Mouse (Mus musculus) embryonic facial prominence, embryonic 10.5 days (tissue): ENCODE measurements at regions not wholly inside any gene's neighbourhood (a gene's known extent, or its start where the extent isn't known, plus 50 kb on each side); places are given as distances from the start of the nearest gene placed in this dataset.

ENCODE experiments used
- DNase-seq: peaks from one replicate; pipeline ENCODE4 v3.0.0-alpha.2; 2017; ENCODE audit warnings: low spot score
- H3K27ac ChIP-seq: fragments of 300-500 bp; sonication (generic); replicated peaks from 2 replicates; pipeline ENCODE4 v1.5.1; 2016; ENCODE audit warnings: mild to moderate bottlenecking
- H3K27me3 ChIP-seq: fragments of 300-500 bp; sonication (generic); replicated peaks from 2 replicates; pipeline ENCODE4 v1.6.1; 2016; ENCODE audit warnings: low read depth, mild to moderate bottlenecking; ENCODE audit not compliant: poor library complexity, severe bottlenecking
- H3K36me3 ChIP-seq: fragments of 300-500 bp; sonication (generic); replicated peaks from 2 replicates; pipeline ENCODE4 v1.6.1; 2016; ENCODE audit warnings: mild to moderate bottlenecking, moderate library complexity
- H3K4me1 ChIP-seq: fragments of 300-500 bp; sonication (generic); 2 replicates; pipeline ENCODE4 v1.6.1; 2016
- H3K4me3 ChIP-seq: fragments of 300-500 bp; sonication (generic); 2 replicates; pipeline ENCODE4 v1.5.1; 2016; ENCODE audit warnings: mild to moderate bottlenecking, moderate library complexity
- H3K9me3 ChIP-seq: fragments of 300-500 bp; sonication (generic); 2 replicates; pipeline ENCODE4 v1.6.1; 2016; ENCODE audit warnings: mild to moderate bottlenecking
- WGBS: fragments of 180-500 bp; shearing (Covaris S2); methylation state at CpG from one replicate; pipeline ENCODE4 v1.1.7; 2016; 5-methylcytosine and 5-hydroxymethylcytosine counted together

DNA sequence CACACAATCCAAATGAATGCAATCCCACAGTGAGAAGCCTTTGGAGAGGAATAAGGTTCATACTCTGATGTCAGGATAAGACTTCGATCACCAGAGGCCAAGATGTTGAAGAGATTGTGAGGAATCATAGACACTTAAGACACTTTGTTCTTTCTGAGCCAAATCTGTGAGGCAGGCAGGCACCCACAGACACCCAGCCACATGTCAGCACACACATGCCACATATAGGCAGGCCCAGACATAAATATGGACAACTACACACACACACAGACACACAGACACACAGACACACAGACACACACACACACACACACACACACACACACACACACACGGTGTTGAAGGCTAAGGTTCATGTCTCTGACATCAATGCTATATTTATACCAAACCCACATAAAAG lies 185.1 kb upstream of the Frmd6 start:
- no peaks in the 10 kb centered on the region for H3K36me3 ChIP-seq
- 90% methylated on average over 2 of the region's 2 CpGs for WGBS
- H3K4me1 ChIP-seq: no peaks in the 10 kb centered on the region
- no peak overlapping the region for H3K27ac ChIP-seq
- no peaks in the 10 kb centered on the region for H3K27me3 ChIP-seq
- no peak for DNase-seq
- no peaks in the 10 kb centered on the region for H3K9me3 ChIP-seq
- no peak overlapping the region for H3K4me3 ChIP-seq

DNA sequence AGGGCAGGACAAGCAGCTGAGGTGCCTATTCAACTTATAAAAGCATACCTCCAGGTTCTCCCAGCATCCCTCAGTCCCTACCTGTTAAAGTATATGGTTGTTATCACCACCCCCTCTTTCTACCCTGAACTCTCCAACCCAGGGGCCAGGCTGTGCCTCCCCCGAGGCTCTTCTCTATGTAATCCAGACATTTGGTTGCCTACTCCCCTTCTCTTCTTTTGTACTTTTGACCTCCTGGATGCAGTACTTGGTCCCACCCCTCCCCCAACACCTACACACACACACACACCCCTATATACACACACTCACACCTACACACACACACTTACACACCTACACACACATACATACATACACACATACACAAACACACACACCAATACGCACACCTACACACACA lies 180.4 kb upstream of the Frmd6 start:
- no peak for DNase-seq
- Histone ChIP-seq H3K4me3 (no peak overlapping the region), H3K27me3 (no peaks in the 10 kb centered on the region), H3K9me3 (no peaks in the 10 kb centered on the region), H3K36me3 (no peaks in the 10 kb centered on the region), H3K27ac (no peak overlapping the region), H3K4me1 (no peaks in the 10 kb centered on the region)
- 95% methylated on average over 2 of the region's 2 CpGs for WGBS

DNA sequence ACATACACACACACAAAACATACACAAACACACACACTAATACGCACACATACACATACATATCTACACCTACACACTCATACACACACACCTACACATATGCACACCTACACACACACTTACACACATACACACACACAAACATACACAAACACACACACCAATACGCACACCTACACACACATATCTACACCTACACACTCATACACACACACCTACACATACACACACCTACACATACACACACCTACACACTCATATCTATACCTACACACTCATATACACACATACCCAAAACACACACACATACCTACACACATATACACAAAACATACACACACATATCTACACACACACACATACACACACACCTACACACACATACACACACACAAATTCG lies 179.9 kb upstream of the Frmd6 start:
- no peak overlapping the region for H3K4me3 ChIP-seq
- H3K9me3 ChIP-seq: no peaks in the 10 kb centered on the region
- no peak for DNase-seq
- H3K4me1 ChIP-seq: no peaks in the 10 kb centered on the region
- no peak overlapping the region for H3K27ac ChIP-seq
- no peaks in the 10 kb centered on the region for H3K27me3 ChIP-seq
- no peaks in the 10 kb centered on the region for H3K36me3 ChIP-seq
- WGBS: 76% methylated on average over 3 of the region's 3 CpGs

DNA sequence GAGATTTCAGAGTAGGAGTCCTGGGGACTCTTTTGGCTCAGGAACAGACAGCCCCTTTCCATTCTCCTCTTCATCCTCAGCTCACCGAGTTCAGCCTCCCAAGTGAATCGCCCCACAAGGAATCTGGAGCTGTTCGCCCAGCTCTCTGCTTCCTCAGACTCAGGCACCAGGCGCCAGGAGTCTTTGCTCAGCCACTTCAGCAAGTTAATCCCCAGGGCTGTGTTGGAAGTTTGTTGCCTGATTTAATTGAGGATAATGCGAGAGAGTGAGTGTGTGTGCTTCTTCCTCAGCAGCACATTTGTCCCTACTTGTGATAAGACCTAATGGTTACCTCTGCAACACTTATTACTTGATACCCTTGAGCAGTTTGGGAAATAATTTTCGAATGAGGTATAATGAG lies 177.8 kb upstream of the Frmd6 start:
- 43% methylated on average over 6 of the region's 6 CpGs for WGBS
- no peak overlapping the region for H3K4me3 ChIP-seq
- H3K27me3 ChIP-seq: no peaks in the 10 kb centered on the region
- H3K9me3 ChIP-seq: no peaks in the 10 kb centered on the region
- H3K36me3 ChIP-seq: no peaks in the 10 kb centered on the region
- no peak for DNase-seq
- no peak overlapping the region for H3K27ac ChIP-seq
- H3K4me1 ChIP-seq: no peaks in the 10 kb centered on the region

DNA sequence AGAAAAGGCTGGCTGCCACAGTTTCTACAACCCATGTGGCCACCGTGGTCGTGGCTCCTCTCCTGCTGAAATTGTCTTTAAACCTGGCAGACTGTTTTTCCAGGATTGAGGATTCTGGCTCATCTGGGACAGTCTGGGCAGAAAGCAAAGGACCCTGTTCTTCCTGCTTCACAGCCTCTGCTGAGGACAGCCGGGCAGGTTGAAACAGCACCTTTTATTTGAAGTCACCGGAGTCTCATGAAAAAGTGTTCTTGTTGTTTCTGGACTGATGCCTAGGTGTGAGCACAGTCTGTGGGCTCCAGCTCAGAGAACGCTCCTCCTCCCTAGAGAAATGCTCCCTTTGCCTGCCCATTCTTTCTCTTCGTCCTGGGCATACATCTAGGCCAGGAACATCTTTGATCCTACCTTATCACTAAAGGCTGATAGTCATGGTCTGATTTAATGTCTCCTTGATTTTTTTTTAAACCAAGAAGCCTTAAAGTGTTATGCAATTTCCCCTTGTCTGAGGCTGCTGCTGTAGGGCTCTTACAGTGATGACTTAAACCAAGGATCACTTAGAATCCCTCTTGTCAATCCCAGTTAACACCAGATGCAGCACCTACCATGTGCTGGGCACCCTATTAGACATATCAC lies 177.0 kb upstream of the Frmd6 start:
- Histone ChIP-seq H3K27ac (no peak overlapping the region), H3K27me3 (no peaks in the 10 kb centered on the region), H3K36me3 (no peaks in the 10 kb centered on the region), H3K9me3 (no peaks in the 10 kb centered on the region), H3K4me3 (no peak overlapping the region), H3K4me1 (no peaks in the 10 kb centered on the region)
- no peak for DNase-seq
- 81% methylated on average over 6 of the region's 6 CpGs for WGBS

DNA sequence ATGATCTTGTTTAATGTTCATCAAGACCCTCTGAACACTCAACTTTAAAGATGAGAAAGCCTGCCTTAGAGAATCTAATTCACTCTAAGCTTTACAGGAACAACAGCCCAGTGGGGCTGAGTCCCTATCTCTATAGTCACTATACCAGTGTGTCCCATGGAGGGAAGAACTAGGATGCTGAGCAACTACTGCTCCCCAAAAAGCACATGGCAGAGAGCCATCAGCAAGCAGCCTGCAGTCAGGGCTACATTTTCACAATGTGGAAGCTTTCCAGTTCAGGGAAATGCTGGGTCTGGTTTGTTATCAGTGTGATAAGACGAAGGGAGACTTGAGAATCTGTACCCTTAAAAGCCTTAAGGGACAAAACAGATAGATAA lies 176.5 kb upstream of the Frmd6 start:
- no peak for DNase-seq

DNA sequence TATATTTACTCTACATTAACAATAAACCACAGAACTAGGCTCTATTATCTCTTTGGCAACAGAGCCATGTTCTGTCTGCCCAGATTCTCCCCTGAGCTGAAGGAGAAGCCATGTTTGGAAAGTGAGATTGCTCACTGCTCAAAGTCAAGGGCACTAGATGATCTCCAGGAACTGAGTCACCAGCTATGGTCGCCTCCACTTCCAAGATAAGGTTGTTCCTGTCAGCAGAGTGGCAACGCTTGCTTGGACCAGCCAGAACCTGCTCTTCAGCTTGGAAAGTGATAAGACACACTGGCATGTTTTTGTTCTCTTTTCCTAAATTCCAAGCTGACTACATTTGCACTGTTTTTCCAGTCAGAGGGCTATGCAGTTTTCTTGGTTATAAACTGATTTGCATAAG lies 175.6 kb upstream of the Frmd6 start:
- no peak overlapping the region for H3K4me3 ChIP-seq
- WGBS: 85% methylated on average over 2 of the region's 2 CpGs
- DNase-seq: no peak
- H3K9me3 ChIP-seq: no peaks in the 10 kb centered on the region
- no peaks in the 10 kb centered on the region for H3K4me1 ChIP-seq
- H3K27me3 ChIP-seq: no peaks in the 10 kb centered on the region
- no peaks in the 10 kb centered on the region for H3K36me3 ChIP-seq
- no peak overlapping the region for H3K27ac ChIP-seq

More for the DNA sequence above, 176.5 kb upstream of the Frmd6 start:
- H3K36me3 ChIP-seq: no peaks in the 10 kb centered on the region
- WGBS: 98% methylated on average over 1 of the region's 1 CpGs
- H3K27me3 ChIP-seq: no peaks in the 10 kb centered on the region
- H3K9me3 ChIP-seq: no peaks in the 10 kb centered on the region
- H3K27ac ChIP-seq: no peak overlapping the region
- H3K4me1 ChIP-seq: no peaks in the 10 kb centered on the region
- H3K4me3 ChIP-seq: no peak overlapping the region

DNA sequence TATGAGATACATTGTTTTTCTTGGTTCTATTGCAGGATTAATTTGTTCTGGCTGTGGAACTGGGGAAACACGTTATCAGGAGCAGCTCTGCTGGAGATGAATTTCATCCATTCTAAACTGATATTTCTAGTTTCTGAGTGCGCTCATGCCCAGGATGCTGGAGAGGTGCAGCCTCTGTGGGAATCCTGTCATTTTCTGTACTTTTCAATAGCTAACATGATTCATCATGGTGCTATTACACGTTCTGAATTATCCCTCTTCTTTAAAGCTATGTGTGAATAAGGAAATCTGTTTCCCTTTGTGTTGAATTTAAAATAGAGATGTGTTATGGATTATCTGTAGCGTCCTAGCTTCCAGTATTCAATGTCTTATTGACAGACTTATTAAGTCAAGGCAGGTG lies 174.8 kb upstream of the Frmd6 start:
- Histone ChIP-seq H3K27ac (no peak overlapping the region), H3K4me3 (no peak overlapping the region), H3K36me3 (no peaks in the 10 kb centered on the region), H3K4me1 (no peaks in the 10 kb centered on the region), H3K9me3 (no peaks in the 10 kb centered on the region), H3K27me3 (no peaks in the 10 kb centered on the region)
- DNase-seq: no peak
- 85% methylated on average over 4 of the region's 4 CpGs for WGBS

DNA sequence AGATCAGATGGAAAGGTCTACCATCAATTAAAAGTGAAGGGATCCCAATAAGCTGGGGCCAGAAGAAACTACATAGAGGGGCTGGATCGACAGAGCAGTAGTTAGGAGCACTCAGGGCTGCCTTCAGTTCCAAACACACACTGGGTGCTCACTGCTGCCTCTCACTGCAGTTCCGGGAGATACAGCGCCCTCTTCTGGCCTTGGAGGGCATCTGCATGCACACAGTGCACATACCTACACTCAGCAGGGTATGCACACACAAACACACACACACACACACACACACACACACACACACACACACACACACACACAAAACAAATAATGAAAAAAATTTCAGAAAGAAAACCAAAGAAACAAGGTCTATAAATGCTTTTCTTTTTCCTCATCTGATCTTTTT lies 172.6 kb upstream of the Frmd6 start:
- no peaks in the 10 kb centered on the region for H3K27me3 ChIP-seq
- H3K36me3 ChIP-seq: no peaks in the 10 kb centered on the region
- H3K4me1 ChIP-seq: peaks cover 10% of the 10 kb centered on the region
- no peaks in the 10 kb centered on the region for H3K9me3 ChIP-seq
- DNase-seq: no peak
- WGBS: 80% methylated on average over 3 of the region's 3 CpGs
- H3K4me3 ChIP-seq: no peak overlapping the region
- no peak overlapping the region for H3K27ac ChIP-seq

DNA sequence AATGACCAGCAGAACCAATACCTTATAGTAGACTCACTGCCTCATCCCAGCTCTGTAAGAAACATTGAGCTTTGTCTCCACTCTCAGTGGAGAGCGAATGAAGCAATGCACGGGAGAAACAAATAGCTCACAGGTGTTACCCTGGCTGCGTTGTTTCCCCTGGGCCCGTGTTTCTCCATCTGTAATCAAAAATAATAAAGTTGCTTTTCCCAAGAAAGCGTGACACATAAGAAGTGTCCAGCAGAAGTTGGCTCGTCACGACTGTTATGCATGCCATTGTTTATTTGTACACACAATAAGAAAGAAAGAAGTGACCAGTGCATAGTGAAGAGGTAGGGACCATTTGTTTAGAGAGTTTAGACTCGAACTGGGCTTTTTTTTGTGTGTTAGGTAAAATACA lies 171.3 kb upstream of the Frmd6 start:
- Histone ChIP-seq H3K4me3 (no peak overlapping the region), H3K9me3 (no peaks in the 10 kb centered on the region), H3K27ac (no peak overlapping the region), H3K4me1 (peaks cover 10% of the 10 kb centered on the region), H3K36me3 (no peaks in the 10 kb centered on the region), H3K27me3 (no peaks in the 10 kb centered on the region)
- no peak for DNase-seq
- 86% methylated on average over 8 of the region's 8 CpGs for WGBS

DNA sequence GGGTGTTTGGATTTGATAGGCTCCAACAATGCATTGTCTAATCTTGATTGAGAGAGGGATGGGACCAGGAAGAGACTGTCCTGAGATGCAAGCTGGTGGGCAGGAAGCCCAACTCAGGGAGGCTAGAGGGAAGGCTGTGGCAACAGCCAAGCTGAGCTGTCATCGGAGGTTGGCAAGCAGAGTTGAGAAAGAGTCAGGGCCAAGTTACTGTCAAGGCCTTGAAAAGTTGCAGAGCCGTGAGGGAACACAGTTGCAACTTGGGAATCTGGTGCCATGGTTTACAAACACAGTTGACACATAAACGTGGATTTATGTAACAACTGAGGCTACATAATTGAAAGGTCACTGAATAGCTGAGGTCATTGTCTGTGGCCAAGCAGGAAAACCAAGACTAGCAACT lies 170.8 kb upstream of the Frmd6 start:
- WGBS: 86% methylated on average over 3 of the region's 3 CpGs
- Histone ChIP-seq H3K4me3 (no peak overlapping the region), H3K27ac (no peak overlapping the region), H3K36me3 (no peaks in the 10 kb centered on the region), H3K9me3 (no peaks in the 10 kb centered on the region), H3K27me3 (no peaks in the 10 kb centered on the region), H3K4me1 (peaks cover 10% of the 10 kb centered on the region)
- no peak for DNase-seq

DNA sequence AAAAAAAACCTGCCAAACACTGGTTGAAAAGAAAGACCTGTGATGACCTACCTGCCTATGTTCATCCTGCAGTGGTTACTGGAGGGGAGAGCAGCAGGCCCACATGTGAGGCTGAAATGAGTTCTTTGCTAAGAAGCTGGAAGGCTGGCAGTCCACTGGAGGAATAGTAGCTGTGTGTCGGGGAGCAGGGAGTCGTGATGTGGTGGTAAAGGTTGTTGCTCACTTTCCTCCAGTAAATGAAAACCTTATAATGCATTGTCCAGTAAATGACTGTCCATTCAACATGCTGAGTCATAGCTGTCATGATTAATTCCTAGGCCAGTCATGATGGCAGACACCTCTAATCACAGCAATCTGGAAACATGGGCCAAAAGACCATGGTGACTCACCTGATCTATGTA lies 169.9 kb upstream of the Frmd6 start:
- DNase-seq: no peak
- no peaks in the 10 kb centered on the region for H3K36me3 ChIP-seq
- WGBS: 91% methylated on average over 2 of the region's 2 CpGs

DNA sequence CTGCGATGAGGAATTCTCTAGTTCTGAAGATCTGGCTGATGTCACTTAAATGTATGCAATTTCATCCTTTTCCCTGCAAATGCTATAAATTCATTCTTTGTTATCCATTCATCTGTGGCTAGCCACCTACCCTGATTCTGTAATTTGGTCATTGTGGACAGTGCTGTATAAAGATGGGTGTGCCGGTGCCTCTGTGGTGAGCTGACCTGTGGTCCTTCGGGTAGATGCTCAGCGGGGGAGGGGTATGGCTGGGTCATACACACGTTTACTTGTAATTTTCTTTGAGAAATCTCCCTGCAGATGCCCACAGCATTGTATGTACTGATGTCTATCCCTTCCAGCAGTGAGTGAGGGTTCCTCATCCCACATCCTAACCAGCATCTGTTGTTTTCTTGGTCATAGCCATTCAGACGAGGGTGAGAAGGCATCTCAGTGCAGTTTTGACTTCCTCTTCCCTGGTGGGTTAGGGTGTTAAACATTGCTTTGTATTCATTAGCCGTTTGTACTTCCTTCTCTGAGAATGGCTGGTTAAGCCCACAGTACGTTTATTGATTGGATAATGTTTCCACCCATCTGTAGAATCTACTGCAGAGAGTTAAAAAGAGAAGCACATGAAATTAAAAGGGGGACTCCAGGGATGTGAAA lies 169.3 kb upstream of the Frmd6 start:
- Histone ChIP-seq H3K4me1 (peaks cover 10% of the 10 kb centered on the region), H3K27ac (no peak overlapping the region), H3K27me3 (no peaks in the 10 kb centered on the region), H3K4me3 (no peak overlapping the region), H3K9me3 (no peaks in the 10 kb centered on the region), H3K36me3 (no peaks in the 10 kb centered on the region)
- 72% methylated on average over 8 of the region's 8 CpGs for WGBS
- DNase-seq: no peak

More for the DNA sequence above, 169.9 kb upstream of the Frmd6 start:
- H3K27ac ChIP-seq: no peak overlapping the region
- no peaks in the 10 kb centered on the region for H3K9me3 ChIP-seq
- H3K27me3 ChIP-seq: no peaks in the 10 kb centered on the region
- peaks cover 10% of the 10 kb centered on the region for H3K4me1 ChIP-seq
- H3K4me3 ChIP-seq: no peak overlapping the region
